Mouse (Mus musculus): ENCODE data around the gene Ptprn2. TPM values are rescaled to one million over a fixed set of nuclear protein-coding genes. Genes with fewer than 3 reads are reported as not detected.

The Ptprn2 gene
- polyA plus RNA-seq, 1 experiment = 63.0 TPM

DNA sequence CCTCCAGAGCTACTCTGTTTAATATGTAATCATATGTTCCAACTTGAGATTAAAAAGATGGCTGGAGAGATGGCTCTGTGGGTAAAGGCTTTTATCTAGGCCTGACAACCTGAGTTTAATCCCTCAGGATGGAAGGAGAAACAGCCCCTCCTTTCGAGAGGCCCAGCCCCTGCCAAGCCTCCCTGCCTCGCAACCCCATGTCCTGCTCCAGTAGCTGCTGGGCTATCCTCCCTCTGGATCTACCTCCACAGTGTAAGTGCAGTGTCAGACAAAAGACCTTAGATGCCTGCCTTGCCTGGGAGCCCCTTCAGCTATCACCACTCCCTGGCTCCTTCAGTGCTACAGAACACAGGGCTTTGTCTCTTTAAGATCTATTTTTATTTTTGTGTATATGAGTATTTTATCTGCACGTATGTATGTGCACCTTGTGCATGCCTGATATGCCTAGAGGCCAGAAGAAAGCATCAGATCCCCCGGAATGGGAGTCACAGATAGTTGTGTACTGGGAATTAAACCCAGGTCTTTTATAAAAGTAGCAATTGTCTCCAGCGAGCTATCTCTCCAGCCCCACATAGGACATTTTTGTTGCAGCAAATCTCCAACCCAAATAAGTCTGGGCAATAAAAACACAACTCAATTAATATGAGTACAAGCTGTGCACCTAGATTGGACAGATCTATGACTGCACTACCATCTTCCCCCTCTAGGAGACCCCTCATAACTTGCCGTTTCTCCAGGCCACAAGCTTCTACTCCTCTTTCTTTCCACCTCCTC, 775.1 kb downstream of the Ptprn2 start:
- TF ChIP-seq POLR2A (IDR thresholded peaks at IDR 0.05; ENCODE audit: borderline replicate concordance, extremely low read depth, insufficient read depth, insufficient read length, poor library complexity, severe bottlenecking) = no peak
- TF ChIP-seq CTCF (IDR thresholded peaks at IDR 0.05; ENCODE audit: borderline replicate concordance, extremely low read depth, insufficient read depth, insufficient read length) = peak; percentile 29; the same call in 1 of the 2 replicates
- no peak for DNase-seq (ENCODE audit: low read depth)

GRCm38 (mm10) chr12:117261165-117261440, 775.6 kb downstream of the Ptprn2 start:
- no peak for TF ChIP-seq POLR2A (IDR thresholded peaks at IDR 0.05; ENCODE audit: borderline replicate concordance, extremely low read depth, insufficient read depth, insufficient read length, poor library complexity, severe bottlenecking)
- TF ChIP-seq CTCF (IDR thresholded peaks at IDR 0.05; ENCODE audit: borderline replicate concordance, extremely low read depth, insufficient read depth, insufficient read length) = no peak
- no peak for DNase-seq (ENCODE audit: low read depth)

DNA sequence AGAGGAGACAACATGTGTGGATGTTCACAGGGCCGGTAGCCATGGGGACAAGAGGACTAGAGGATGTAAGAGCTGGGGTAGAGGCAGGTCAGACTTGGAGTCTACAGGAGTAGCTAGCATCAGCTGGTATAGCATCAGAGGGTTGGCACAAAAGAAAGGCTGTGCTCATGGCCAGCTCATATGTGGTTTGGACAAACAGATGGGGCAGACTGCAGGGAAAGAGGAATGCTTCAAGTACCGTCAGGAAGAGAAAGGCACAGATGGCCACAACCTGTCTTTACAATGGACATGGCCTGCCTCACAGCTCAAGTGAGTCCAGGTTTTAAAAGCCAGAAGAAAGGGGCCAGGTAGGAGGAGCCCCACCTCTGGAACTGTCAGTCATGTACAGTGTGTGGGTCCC, 776.5 kb downstream of the Ptprn2 start:
- no peak for DNase-seq (ENCODE audit: low read depth)
- TF ChIP-seq CTCF (IDR thresholded peaks at IDR 0.05; ENCODE audit: borderline replicate concordance, extremely low read depth, insufficient read depth, insufficient read length) = no peak
- TF ChIP-seq POLR2A (IDR thresholded peaks at IDR 0.05; ENCODE audit: borderline replicate concordance, extremely low read depth, insufficient read depth, insufficient read length, poor library complexity, severe bottlenecking) = no peak

- TF ChIP-seq POLR2A (IDR thresholded peaks at IDR 0.05; ENCODE audit: borderline replicate concordance, extremely low read depth, insufficient read depth, insufficient read length, poor library complexity, severe bottlenecking) (no peak), CTCF (IDR thresholded peaks at IDR 0.05; ENCODE audit: borderline replicate concordance, extremely low read depth, insufficient read depth, insufficient read length) (no peak)
- DNase-seq (ENCODE audit: low read depth) = no peak
Measured at GRCm38 (mm10) chr12:117263081-117263480, 777.6 kb downstream of the Ptprn2 start.

DNA sequence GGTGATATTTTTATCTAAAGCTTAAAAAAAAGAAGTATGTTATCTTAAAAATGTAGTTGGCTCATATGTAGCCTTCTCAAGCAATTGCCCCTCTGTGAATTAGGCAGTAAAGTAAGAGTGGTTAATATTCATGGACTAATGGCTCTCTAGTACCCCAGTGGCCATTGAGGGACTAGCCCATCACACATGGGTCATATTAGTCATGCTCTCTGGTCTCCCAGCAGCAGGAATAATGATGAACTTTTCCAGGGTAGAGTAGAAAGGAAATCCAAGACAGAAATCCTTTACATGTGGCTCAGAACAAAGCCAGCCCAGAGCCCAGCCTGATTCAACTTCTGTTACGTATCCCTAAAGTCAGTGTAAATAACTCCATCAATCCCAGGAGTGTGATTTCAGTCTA, 779.7 kb downstream of the Ptprn2 start:
- no peak for TF ChIP-seq POLR2A (IDR thresholded peaks at IDR 0.05; ENCODE audit: borderline replicate concordance, extremely low read depth, insufficient read depth, insufficient read length, poor library complexity, severe bottlenecking)
- TF ChIP-seq CTCF (IDR thresholded peaks at IDR 0.05; ENCODE audit: borderline replicate concordance, extremely low read depth, insufficient read depth, insufficient read length) = no peak
- DNase-seq (ENCODE audit: low read depth) = no peak

- TF ChIP-seq POLR2A (IDR thresholded peaks at IDR 0.05; ENCODE audit: borderline replicate concordance, extremely low read depth, insufficient read depth, insufficient read length, poor library complexity, severe bottlenecking) (no peak), CTCF (IDR thresholded peaks at IDR 0.05; ENCODE audit: borderline replicate concordance, extremely low read depth, insufficient read depth, insufficient read length) (no peak)
- no peak for DNase-seq (ENCODE audit: low read depth)
Measured at GRCm38 (mm10) chr12:117268543-117269172, 783.1 kb downstream of the Ptprn2 start.

DNA sequence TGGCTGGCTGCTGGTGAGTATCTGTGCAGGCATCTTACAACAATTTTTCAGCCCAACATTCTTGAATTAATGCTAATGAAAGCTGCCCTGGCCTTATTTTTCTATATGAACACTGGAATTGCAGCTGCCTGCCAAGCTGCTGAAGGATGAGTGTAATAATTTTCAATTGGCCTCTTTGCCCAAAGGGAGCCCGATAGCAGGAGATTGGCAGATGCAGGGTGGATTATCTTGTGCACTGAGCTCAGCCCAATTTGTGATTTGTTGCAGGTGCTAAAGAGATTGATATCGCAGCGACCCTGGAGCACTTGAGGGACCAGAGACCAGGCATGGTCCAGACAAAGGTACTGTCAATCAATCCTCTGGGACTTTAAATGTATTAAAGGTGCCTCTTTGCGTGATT, 783.8 kb downstream of the Ptprn2 start:
- TF ChIP-seq POLR2A (IDR thresholded peaks at IDR 0.05; ENCODE audit: borderline replicate concordance, extremely low read depth, insufficient read depth, insufficient read length, poor library complexity, severe bottlenecking) (no peak), CTCF (IDR thresholded peaks at IDR 0.05; ENCODE audit: borderline replicate concordance, extremely low read depth, insufficient read depth, insufficient read length) (no peak)
- peak; percentile 77 for DNase-seq (ENCODE audit: low read depth)

DNA sequence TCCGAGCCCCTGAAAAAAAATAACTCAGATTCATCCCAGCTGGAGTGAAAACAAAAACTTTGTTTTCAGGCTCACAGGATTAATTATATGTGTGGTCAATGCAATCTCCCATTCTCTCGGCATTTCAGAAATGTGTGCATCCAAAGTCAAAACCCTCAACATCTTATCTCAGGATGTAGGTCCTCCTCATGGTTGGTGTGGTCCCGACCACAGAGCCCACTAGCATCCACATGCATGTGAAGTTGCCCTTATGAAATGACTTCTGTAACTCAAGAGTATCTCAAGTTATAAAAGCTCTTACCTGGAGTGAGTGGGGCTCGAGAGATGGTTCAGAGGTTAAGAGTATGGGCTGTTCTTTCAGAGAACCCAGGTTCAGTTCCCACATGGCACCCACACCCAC, 784.7 kb downstream of the Ptprn2 start:
- DNase-seq (ENCODE audit: low read depth) = no peak
- TF ChIP-seq CTCF (IDR thresholded peaks at IDR 0.05; ENCODE audit: borderline replicate concordance, extremely low read depth, insufficient read depth, insufficient read length) (no peak), POLR2A (IDR thresholded peaks at IDR 0.05; ENCODE audit: borderline replicate concordance, extremely low read depth, insufficient read depth, insufficient read length, poor library complexity, severe bottlenecking) (no peak)

GRCm38 (mm10) chr12:117273166-117273565, 787.6 kb downstream of the Ptprn2 start:
- TF ChIP-seq CTCF (IDR thresholded peaks at IDR 0.05; ENCODE audit: borderline replicate concordance, extremely low read depth, insufficient read depth, insufficient read length) = no peak
- no peak for TF ChIP-seq POLR2A (IDR thresholded peaks at IDR 0.05; ENCODE audit: borderline replicate concordance, extremely low read depth, insufficient read depth, insufficient read length, poor library complexity, severe bottlenecking)

GRCm38 (mm10) chr12:117274576-117274975, 789.1 kb downstream of the Ptprn2 start:
- DNase-seq (ENCODE audit: low read depth) = peak; percentile 57
- TF ChIP-seq POLR2A (IDR thresholded peaks at IDR 0.05; ENCODE audit: borderline replicate concordance, extremely low read depth, insufficient read depth, insufficient read length, poor library complexity, severe bottlenecking) (no peak), CTCF (IDR thresholded peaks at IDR 0.05; ENCODE audit: borderline replicate concordance, extremely low read depth, insufficient read depth, insufficient read length) (no peak)

More at GRCm38 (mm10) chr12:117273166-117273565, 787.6 kb downstream of the Ptprn2 start:
- peak; percentile 80 for DNase-seq (ENCODE audit: low read depth)

GRCm38 (mm10) chr12:117280790-117281189, 795.3 kb downstream of the Ptprn2 start:
- TF ChIP-seq CTCF (IDR thresholded peaks at IDR 0.05; ENCODE audit: borderline replicate concordance, extremely low read depth, insufficient read depth, insufficient read length) (no peak), POLR2A (IDR thresholded peaks at IDR 0.05; ENCODE audit: borderline replicate concordance, extremely low read depth, insufficient read depth, insufficient read length, poor library complexity, severe bottlenecking) (no peak)
- no peak for DNase-seq (ENCODE audit: low read depth)

DNA sequence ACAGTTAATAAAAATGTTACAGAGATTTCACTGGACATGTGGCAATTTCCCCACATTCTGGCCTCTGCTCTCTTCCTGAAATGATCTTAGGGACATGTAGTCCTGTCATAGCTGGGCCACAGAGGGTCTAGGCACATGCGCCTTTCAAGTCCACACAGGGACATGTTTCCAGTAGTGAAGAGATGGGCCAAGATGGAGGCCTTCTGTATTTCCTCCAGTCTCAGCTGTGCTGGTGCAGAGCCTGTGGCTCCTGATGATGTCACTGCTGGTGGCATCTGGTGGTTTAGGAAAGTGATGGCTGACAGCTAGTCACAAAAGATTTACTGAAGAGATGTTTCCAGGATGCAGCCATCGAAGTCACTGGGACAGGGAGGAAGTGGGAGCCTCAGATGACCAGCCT, 797.1 kb downstream of the Ptprn2 start:
- DNase-seq (ENCODE audit: low read depth) = no peak
- TF ChIP-seq CTCF (IDR thresholded peaks at IDR 0.05; ENCODE audit: borderline replicate concordance, extremely low read depth, insufficient read depth, insufficient read length) (no peak), POLR2A (IDR thresholded peaks at IDR 0.05; ENCODE audit: borderline replicate concordance, extremely low read depth, insufficient read depth, insufficient read length, poor library complexity, severe bottlenecking) (no peak)
